Mouse (Mus musculus): ENCODE measurements around the gene Gm20696. TPM values are rescaled to one million over a fixed set of nuclear protein-coding genes. Genes with fewer than 3 reads are reported as not detected.

Gm20696 gene
- polyA plus RNA-seq, 1 experiment, result 2.8 TPM

GRCm38 (mm10) chr6:99692206-99692915, 25.8 kb upstream of the Gm20696 start, which contains the start of gene Gpr27:
TSS of gene Gpr27 (plus strand) at chr6:99692679.
- TF ChIP-seq CTCF (IDR thresholded peaks at IDR 0.05; ENCODE audit: borderline replicate concordance, insufficient read depth, low read depth, low read length), result no peak
- 0 out of 2 replicates have a peak, but pooled peaks have one; percentile 28 for TF ChIP-seq POLR2A (IDR thresholded peaks at IDR 0.05; ENCODE audit: borderline replicate concordance, insufficient read depth, low read length)
- 2% methylated on average over 94 of the region's 112 CpGs for WGBS
- Histone ChIP-seq H3K27me3 (ENCODE audit: control insufficient read depth, insufficient read depth, low read length) (no peaks in the 10 kb centered on the region), H3K4me1 (ENCODE audit: control insufficient read depth, insufficient read depth, low read length) (no peaks in the 10 kb centered on the region; the same call in 1 of the 2 replicates), H3K4me3 (replicated peaks; ENCODE audit: insufficient read depth, low read depth, low read length) (peak within 1 kb of the TSS; percentile 60), H3K27ac (ENCODE audit: insufficient read depth, low read length) (peak within 1 kb of the TSS; percentile 65)
- peak; percentile 47 to 74 for DNase-seq

- H3K4me3 ChIP-seq (replicated peaks; ENCODE audit: insufficient read depth, low read depth, low read length), result peak overlapping the region; percentile 60
These were observed 25.1 kb upstream of the Gm20696 start for GRCm38 (mm10) chr6:99691666-99692205.

GRCm38 (mm10) chr6:99688513-99688912, 21.9 kb upstream of the Gm20696 start:
- TF ChIP-seq POLR2A (IDR thresholded peaks at IDR 0.05; ENCODE audit: borderline replicate concordance, insufficient read depth, low read length), result no peak
- TF ChIP-seq CTCF (IDR thresholded peaks at IDR 0.05; ENCODE audit: borderline replicate concordance, insufficient read depth, low read depth, low read length), result no peak
- WGBS, result 75% methylated on average over 6 of the region's 6 CpGs
- H3K4me3 ChIP-seq (replicated peaks; ENCODE audit: insufficient read depth, low read depth, low read length), result no peak overlapping the region
- no peak overlapping the region for H3K27ac ChIP-seq (ENCODE audit: insufficient read depth, low read length)
- no peak for DNase-seq
- H3K4me1 ChIP-seq (ENCODE audit: control insufficient read depth, insufficient read depth, low read length), result no peaks in the 10 kb centered on the region
- no peaks in the 10 kb centered on the region for H3K27me3 ChIP-seq (ENCODE audit: control insufficient read depth, insufficient read depth, low read length)

More at GRCm38 (mm10) chr6:99691666-99692205, 25.1 kb upstream of the Gm20696 start:
- H3K27me3 ChIP-seq (ENCODE audit: control insufficient read depth, insufficient read depth, low read length), result no peaks in the 10 kb centered on the region
- 5% methylated on average over 25 of the region's 25 CpGs for WGBS
- DNase-seq, result no peak
- H3K4me1 ChIP-seq (ENCODE audit: control insufficient read depth, insufficient read depth, low read length), result no peaks in the 10 kb centered on the region; the same call in 1 of the 2 replicates
- H3K27ac ChIP-seq (ENCODE audit: insufficient read depth, low read length), result 0 out of 2 replicates have a peak overlapping the region, but pooled peaks have one; percentile 65
- TF ChIP-seq CTCF (IDR thresholded peaks at IDR 0.05; ENCODE audit: borderline replicate concordance, insufficient read depth, low read depth, low read length), result no peak
- no peak for TF ChIP-seq POLR2A (IDR thresholded peaks at IDR 0.05; ENCODE audit: borderline replicate concordance, insufficient read depth, low read length)

- WGBS, result 62% methylated on average over 5 of the region's 5 CpGs
- H3K4me3 ChIP-seq (replicated peaks; ENCODE audit: insufficient read depth, low read depth, low read length), result no peak overlapping the region
- H3K4me1 ChIP-seq (ENCODE audit: control insufficient read depth, insufficient read depth, low read length), result no peaks in the 10 kb centered on the region
- H3K27me3 ChIP-seq (ENCODE audit: control insufficient read depth, insufficient read depth, low read length), result no peaks in the 10 kb centered on the region
- H3K27ac ChIP-seq (ENCODE audit: insufficient read depth, low read length), result no peak overlapping the region
- no peak for DNase-seq
- TF ChIP-seq CTCF (IDR thresholded peaks at IDR 0.05; ENCODE audit: borderline replicate concordance, insufficient read depth, low read depth, low read length) (peak; percentile 53; the same call in 1 of the 2 replicates), POLR2A (IDR thresholded peaks at IDR 0.05; ENCODE audit: borderline replicate concordance, insufficient read depth, low read length) (no peak)
These were observed 18.3 kb upstream of the Gm20696 start for GRCm38 (mm10) chr6:99684899-99685298.

- no peak for DNase-seq
- H3K4me3 ChIP-seq (replicated peaks; ENCODE audit: insufficient read depth, low read depth, low read length), result no peak overlapping the region
- WGBS, result 98% methylated on average over 5 of the region's 5 CpGs
These were observed 17.4 kb upstream of the Gm20696 start for GRCm38 (mm10) chr6:99683974-99684373.

GRCm38 (mm10) chr6:99678108-99678507, 11.5 kb upstream of the Gm20696 start:
- H3K27ac ChIP-seq (ENCODE audit: insufficient read depth, low read length), result no peak overlapping the region
- H3K4me3 ChIP-seq (replicated peaks; ENCODE audit: insufficient read depth, low read depth, low read length), result peak overlapping the region; percentile 45
- H3K27me3 ChIP-seq (ENCODE audit: control insufficient read depth, insufficient read depth, low read length), result no peaks in the 10 kb centered on the region
- peak in 1 of 2 experiments; percentile 29 for DNase-seq
- WGBS, result 11% methylated on average over 11 of the region's 11 CpGs
- TF ChIP-seq POLR2A (IDR thresholded peaks at IDR 0.05; ENCODE audit: borderline replicate concordance, insufficient read depth, low read length) (no peak), CTCF (IDR thresholded peaks at IDR 0.05; ENCODE audit: borderline replicate concordance, insufficient read depth, low read depth, low read length) (no peak)
- H3K4me1 ChIP-seq (ENCODE audit: control insufficient read depth, insufficient read depth, low read length), result peaks cover 9% of the 10 kb centered on the region

More at GRCm38 (mm10) chr6:99683974-99684373, 17.4 kb upstream of the Gm20696 start:
- Histone ChIP-seq H3K4me1 (ENCODE audit: control insufficient read depth, insufficient read depth, low read length) (no peaks in the 10 kb centered on the region), H3K27ac (ENCODE audit: insufficient read depth, low read length) (no peak overlapping the region), H3K27me3 (ENCODE audit: control insufficient read depth, insufficient read depth, low read length) (no peaks in the 10 kb centered on the region)
- no peak for TF ChIP-seq POLR2A (IDR thresholded peaks at IDR 0.05; ENCODE audit: borderline replicate concordance, insufficient read depth, low read length)
- no peak for TF ChIP-seq CTCF (IDR thresholded peaks at IDR 0.05; ENCODE audit: borderline replicate concordance, insufficient read depth, low read depth, low read length)

GRCm38 (mm10) chr6:99677325-99677724, 10.7 kb upstream of the Gm20696 start:
- no peak for TF ChIP-seq CTCF (IDR thresholded peaks at IDR 0.05; ENCODE audit: borderline replicate concordance, insufficient read depth, low read depth, low read length)
- Histone ChIP-seq H3K4me3 (replicated peaks; ENCODE audit: insufficient read depth, low read depth, low read length) (no peak overlapping the region), H3K27me3 (ENCODE audit: control insufficient read depth, insufficient read depth, low read length) (no peaks in the 10 kb centered on the region), H3K4me1 (ENCODE audit: control insufficient read depth, insufficient read depth, low read length) (peaks cover 9% of the 10 kb centered on the region), H3K27ac (ENCODE audit: insufficient read depth, low read length) (no peak overlapping the region)
- DNase-seq, result no peak
- WGBS, result 91% methylated on average over 8 of the region's 8 CpGs

- Histone ChIP-seq H3K27me3 (ENCODE audit: control insufficient read depth, insufficient read depth, low read length) (no peaks in the 10 kb centered on the region), H3K4me1 (ENCODE audit: control insufficient read depth, insufficient read depth, low read length) (peaks cover 14% of the 10 kb centered on the region), H3K27ac (ENCODE audit: insufficient read depth, low read length) (no peak overlapping the region), H3K4me3 (replicated peaks; ENCODE audit: insufficient read depth, low read depth, low read length) (no peak overlapping the region)
- TF ChIP-seq POLR2A (IDR thresholded peaks at IDR 0.05; ENCODE audit: borderline replicate concordance, insufficient read depth, low read length) (no peak), CTCF (IDR thresholded peaks at IDR 0.05; ENCODE audit: borderline replicate concordance, insufficient read depth, low read depth, low read length) (no peak)
- whole genome bisulfite sequencing, result 92% methylated on average over 4 of the region's 4 CpGs
- DNase-seq, result no peak
These were observed 7.9 kb upstream of the Gm20696 start for GRCm38 (mm10) chr6:99674482-99674881.

Data from cerebellum, adult 2 months (tissue).